Mouse (Mus musculus): ENCODE data around the gene Arfgap2. TPM values are rescaled to one million over a fixed set of nuclear protein-coding genes. Genes with fewer than 3 reads are reported as not detected.

The Arfgap2 gene
- polyA plus RNA-seq, 1 experiment, result 38.4 TPM

DNA sequence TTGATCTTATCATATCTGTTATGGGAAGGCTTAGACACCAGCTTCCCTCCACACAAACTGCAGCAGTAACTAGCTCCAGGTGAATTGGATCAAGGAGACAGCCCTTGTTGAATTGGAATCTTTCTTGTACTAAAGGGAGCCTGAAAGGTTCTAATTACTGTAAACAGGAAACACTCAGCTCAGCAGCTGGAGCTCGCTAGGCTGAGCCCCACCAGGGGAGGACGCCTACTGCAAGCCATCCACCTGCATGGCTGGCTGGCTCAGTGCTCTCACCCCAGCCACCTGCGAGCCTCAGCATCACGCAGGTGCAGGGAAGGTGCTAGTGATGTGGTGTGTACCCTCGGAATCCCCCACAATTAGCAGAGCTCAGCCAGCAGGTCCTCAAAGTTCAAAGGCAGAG is 43.9 kb downstream of the Arfgap2 start:
- H3K4me1 ChIP-seq (ENCODE audit: control insufficient read depth, insufficient read depth, low read length), result no peaks in the 10 kb centered on the region
- 53% methylated on average over 5 of the region's 5 CpGs for WGBS
- H3K36me3 ChIP-seq (ENCODE audit: control insufficient read depth, insufficient read depth, low read length), result no peaks in the 10 kb centered on the region
- H3K27me3 ChIP-seq (replicated peaks; ENCODE audit: control insufficient read depth, insufficient read depth, low read length), result no peaks in the 10 kb centered on the region
- no peak for DNase-seq
- H3K27ac ChIP-seq (ENCODE audit: insufficient read depth, low read depth, low read length), result no peak overlapping the region
- H3K4me3 ChIP-seq (ENCODE audit: insufficient read depth, low read depth, low read length), result no peak overlapping the region
- TF ChIP-seq CTCF (conservative IDR thresholded peaks at IDR 0.05; ENCODE audit: insufficient read depth, insufficient read length, low read depth, low read length) (no peak), POLR2A (IDR thresholded peaks at IDR 0.05; ENCODE audit: low read depth, low read length) (no peak)

DNA sequence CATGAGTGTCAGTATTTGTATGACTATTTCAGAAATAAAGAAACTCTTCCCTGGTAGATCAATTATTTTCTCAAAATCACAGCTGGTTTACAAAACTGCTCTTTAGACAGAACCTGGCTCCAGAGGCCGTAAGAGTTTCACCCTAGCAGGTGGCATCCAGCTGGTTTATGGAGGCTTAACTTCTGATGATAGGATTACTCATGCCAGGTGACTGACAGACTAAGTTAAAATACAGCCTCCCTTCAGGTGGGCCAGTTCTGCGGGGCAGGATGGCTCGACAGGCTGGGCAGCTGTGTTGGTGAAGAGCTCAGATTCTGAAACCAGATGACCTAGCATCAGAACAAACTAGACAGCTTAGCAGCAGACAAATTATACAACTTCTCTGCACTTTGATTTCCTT is 44.8 kb downstream of the Arfgap2 start:
- Histone ChIP-seq H3K4me1 (ENCODE audit: control insufficient read depth, insufficient read depth, low read length) (no peaks in the 10 kb centered on the region), H3K36me3 (ENCODE audit: control insufficient read depth, insufficient read depth, low read length) (no peaks in the 10 kb centered on the region), H3K27me3 (replicated peaks; ENCODE audit: control insufficient read depth, insufficient read depth, low read length) (no peaks in the 10 kb centered on the region), H3K4me3 (ENCODE audit: insufficient read depth, low read depth, low read length) (no peak overlapping the region), H3K27ac (ENCODE audit: insufficient read depth, low read depth, low read length) (no peak overlapping the region)
- DNase-seq, result no peak
- TF ChIP-seq CTCF (conservative IDR thresholded peaks at IDR 0.05; ENCODE audit: insufficient read depth, insufficient read length, low read depth, low read length), result no peak
- TF ChIP-seq POLR2A (IDR thresholded peaks at IDR 0.05; ENCODE audit: low read depth, low read length), result no peak
- WGBS, result 65% methylated on average over 3 of the region's 3 CpGs

DNA sequence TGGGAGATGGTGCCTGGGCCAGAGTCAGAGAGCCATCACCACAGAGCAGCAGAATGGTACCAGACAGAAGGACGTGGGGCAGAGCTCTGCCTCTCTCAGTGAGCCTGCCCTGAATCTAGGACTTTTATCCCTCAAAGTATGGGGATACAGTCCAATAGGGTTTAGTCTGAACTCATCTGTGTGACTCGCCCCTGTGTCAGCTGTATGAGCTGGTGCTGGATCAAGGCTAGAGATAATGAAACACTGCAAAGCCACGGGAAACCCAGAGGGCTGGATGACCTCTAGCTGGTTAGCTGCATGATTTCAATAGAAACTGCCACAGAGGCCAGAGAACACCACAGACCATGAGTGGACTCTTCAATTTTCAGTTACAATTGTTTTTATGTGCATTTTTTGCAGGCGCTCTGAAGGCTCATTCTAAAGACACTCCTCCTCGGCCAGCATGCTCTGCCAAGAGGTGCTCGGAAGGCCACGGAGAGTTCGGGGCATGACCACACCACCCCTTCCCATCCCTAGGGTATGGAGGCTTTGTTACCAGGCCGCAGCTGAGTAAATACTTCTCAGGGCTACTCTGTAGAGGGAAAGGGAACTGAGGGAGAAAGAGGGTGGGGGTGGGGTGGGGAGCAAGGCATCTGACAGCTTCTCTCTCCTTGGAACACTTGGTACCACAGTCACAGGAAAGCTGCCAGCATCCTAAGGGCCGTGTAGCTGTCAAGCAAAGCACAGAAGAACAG is 48.0 kb downstream of the Arfgap2 start:
- Histone ChIP-seq H3K27me3 (replicated peaks; ENCODE audit: control insufficient read depth, insufficient read depth, low read length) (no peaks in the 10 kb centered on the region), H3K36me3 (ENCODE audit: control insufficient read depth, insufficient read depth, low read length) (no peaks in the 10 kb centered on the region), H3K4me1 (ENCODE audit: control insufficient read depth, insufficient read depth, low read length) (no peaks in the 10 kb centered on the region), H3K4me3 (ENCODE audit: insufficient read depth, low read depth, low read length) (no peak overlapping the region), H3K27ac (ENCODE audit: insufficient read depth, low read depth, low read length) (no peak overlapping the region)
- DNase-seq, result peak; percentile 19
- no peak for TF ChIP-seq CTCF (conservative IDR thresholded peaks at IDR 0.05; ENCODE audit: insufficient read depth, insufficient read length, low read depth, low read length)
- 58% methylated on average over 10 of the region's 10 CpGs for WGBS

DNA sequence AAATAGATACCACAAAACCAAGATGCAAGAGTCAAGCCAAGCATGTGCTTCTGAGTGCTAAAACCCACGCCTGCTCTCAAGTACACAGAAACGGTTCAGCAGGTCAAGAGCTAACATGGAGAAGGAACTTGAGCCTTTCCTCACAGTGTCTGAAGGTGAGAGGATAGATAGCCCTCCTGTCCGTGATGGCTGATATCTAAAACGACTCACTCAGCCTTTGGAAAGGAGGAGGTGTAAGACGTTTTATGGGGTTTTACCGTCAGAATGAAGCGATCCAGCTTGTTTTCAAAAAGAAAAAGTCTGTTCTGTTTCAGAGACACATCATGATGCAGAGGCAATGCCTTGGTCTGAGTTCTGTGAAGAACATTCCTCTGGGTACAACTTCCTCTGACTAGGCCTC is 49.4 kb downstream of the Arfgap2 start:
- TF ChIP-seq POLR2A (IDR thresholded peaks at IDR 0.05; ENCODE audit: low read depth, low read length), result no peak
- no peak overlapping the region for H3K27ac ChIP-seq (ENCODE audit: insufficient read depth, low read depth, low read length)
- no peaks in the 10 kb centered on the region for H3K4me1 ChIP-seq (ENCODE audit: control insufficient read depth, insufficient read depth, low read length)
- no peak for DNase-seq
- no peaks in the 10 kb centered on the region for H3K36me3 ChIP-seq (ENCODE audit: control insufficient read depth, insufficient read depth, low read length)
- H3K27me3 ChIP-seq (replicated peaks; ENCODE audit: control insufficient read depth, insufficient read depth, low read length), result no peaks in the 10 kb centered on the region
- H3K4me3 ChIP-seq (ENCODE audit: insufficient read depth, low read depth, low read length), result no peak overlapping the region
- 80% methylated on average over 7 of the region's 7 CpGs for WGBS

DNA sequence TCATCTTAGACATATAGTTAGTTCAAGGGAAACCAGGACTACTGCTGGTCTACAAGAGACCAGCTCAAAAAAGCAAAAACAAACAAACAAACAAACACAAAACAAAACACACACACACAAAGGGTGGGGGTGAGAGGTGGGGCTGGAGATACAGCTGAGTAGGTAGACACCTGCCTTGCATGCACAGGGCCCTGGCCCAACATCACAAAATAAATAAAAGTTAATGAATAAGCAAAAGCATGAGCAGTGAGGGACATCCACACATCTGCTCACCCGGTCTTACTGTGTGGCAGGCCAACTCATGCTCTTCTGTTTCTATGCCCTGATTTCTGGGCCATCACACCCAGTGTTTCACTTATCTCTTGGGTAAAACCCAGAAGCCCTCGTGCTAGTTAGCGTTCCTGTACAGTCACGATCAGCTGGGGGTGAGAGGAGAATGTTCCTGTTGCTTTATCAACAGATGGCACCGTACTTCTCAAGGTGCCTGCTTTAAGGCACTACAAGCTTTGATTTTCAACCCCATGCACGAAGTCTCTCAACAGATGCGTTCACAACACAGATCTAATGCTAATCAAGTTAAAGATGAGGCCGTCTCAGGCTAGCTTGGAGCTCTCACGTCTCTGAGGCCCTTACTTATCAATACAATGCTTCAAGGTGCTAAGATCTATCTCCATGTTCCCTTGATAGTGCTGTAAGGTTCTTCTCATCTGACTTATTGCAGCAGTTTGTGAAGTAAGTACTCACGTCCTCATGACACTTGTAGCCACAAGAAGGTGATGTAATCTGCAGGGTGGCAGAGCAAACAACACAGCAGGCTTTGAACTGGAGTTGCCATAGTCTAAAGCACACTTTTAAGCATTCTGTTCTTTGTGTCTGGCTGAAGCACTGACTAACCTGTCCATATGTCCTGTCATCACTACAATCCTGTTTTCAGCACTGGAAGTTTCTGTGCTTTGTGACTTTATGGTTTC is 56.1 kb downstream of the Arfgap2 start:
- H3K36me3 ChIP-seq (ENCODE audit: control insufficient read depth, insufficient read depth, low read length), result no peaks in the 10 kb centered on the region
- DNase-seq, result no peak
- WGBS, result 80% methylated on average over 10 of the region's 10 CpGs
- no peak overlapping the region for H3K27ac ChIP-seq (ENCODE audit: insufficient read depth, low read depth, low read length)
- no peak overlapping the region for H3K4me3 ChIP-seq (ENCODE audit: insufficient read depth, low read depth, low read length)
- H3K4me1 ChIP-seq (ENCODE audit: control insufficient read depth, insufficient read depth, low read length), result no peaks in the 10 kb centered on the region
- TF ChIP-seq CTCF (conservative IDR thresholded peaks at IDR 0.05; ENCODE audit: insufficient read depth, insufficient read length, low read depth, low read length) (no peak), POLR2A (IDR thresholded peaks at IDR 0.05; ENCODE audit: low read depth, low read length) (no peak)
- H3K27me3 ChIP-seq (replicated peaks; ENCODE audit: control insufficient read depth, insufficient read depth, low read length), result no peaks in the 10 kb centered on the region

DNA sequence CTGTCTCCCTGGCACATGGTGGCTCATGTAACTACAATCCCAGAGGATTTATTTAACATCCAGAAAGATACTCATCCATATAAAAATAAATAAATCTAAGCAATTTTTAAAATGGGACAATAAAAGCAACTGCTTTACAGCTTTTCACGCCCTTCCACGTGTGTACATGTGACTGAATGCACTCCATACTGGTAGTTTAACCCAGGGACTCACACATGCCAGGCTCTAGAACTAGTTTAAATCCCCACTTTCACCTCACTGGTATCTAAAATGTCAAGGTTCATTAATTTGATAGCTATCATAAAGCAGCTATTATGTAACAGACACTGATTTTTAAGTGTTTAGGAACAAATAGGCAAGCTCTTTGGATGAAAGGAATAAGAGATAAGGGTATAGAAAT is 57.1 kb downstream of the Arfgap2 start:
- Histone ChIP-seq H3K36me3 (ENCODE audit: control insufficient read depth, insufficient read depth, low read length) (no peaks in the 10 kb centered on the region), H3K4me1 (ENCODE audit: control insufficient read depth, insufficient read depth, low read length) (no peaks in the 10 kb centered on the region), H3K27me3 (replicated peaks; ENCODE audit: control insufficient read depth, insufficient read depth, low read length) (no peaks in the 10 kb centered on the region), H3K4me3 (ENCODE audit: insufficient read depth, low read depth, low read length) (no peak overlapping the region), H3K27ac (ENCODE audit: insufficient read depth, low read depth, low read length) (no peak overlapping the region)
- no peak for DNase-seq
- WGBS, result 89% methylated on average over 2 of the region's 2 CpGs
- no peak for TF ChIP-seq CTCF (conservative IDR thresholded peaks at IDR 0.05; ENCODE audit: insufficient read depth, insufficient read length, low read depth, low read length)
- TF ChIP-seq POLR2A (IDR thresholded peaks at IDR 0.05; ENCODE audit: low read depth, low read length), result no peak

DNA sequence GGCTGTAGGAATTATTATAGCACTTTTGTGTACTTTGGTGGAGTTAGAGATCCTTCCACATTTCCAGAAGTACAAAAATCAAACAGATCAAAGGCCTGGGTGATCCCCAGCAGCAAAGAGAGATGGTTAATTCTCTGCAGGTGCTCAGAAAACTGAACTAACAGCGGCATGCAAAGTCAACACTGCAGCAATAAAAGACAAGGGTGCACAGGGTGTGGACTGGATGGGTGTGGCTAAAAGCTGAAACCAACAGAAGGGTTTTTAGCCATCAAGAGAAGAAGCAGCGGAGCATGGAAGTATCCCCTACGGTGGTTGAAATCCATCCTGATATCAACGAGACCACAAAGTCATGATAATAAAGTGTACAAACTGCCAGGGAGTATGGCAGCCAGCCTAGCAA is 57.7 kb downstream of the Arfgap2 start:
- Histone ChIP-seq H3K36me3 (ENCODE audit: control insufficient read depth, insufficient read depth, low read length) (no peaks in the 10 kb centered on the region), H3K4me3 (ENCODE audit: insufficient read depth, low read depth, low read length) (no peak overlapping the region), H3K27me3 (replicated peaks; ENCODE audit: control insufficient read depth, insufficient read depth, low read length) (no peaks in the 10 kb centered on the region), H3K27ac (ENCODE audit: insufficient read depth, low read depth, low read length) (no peak overlapping the region), H3K4me1 (ENCODE audit: control insufficient read depth, insufficient read depth, low read length) (no peaks in the 10 kb centered on the region)
- WGBS, result 62% methylated on average over 4 of the region's 4 CpGs
- TF ChIP-seq POLR2A (IDR thresholded peaks at IDR 0.05; ENCODE audit: low read depth, low read length) (no peak), CTCF (conservative IDR thresholded peaks at IDR 0.05; ENCODE audit: insufficient read depth, insufficient read length, low read depth, low read length) (no peak)
- no peak for DNase-seq
